Mouse (Mus musculus) forebrain, postnatal 0 days (tissue): ENCODE measurements around the gene Abcb4. TPM values are rescaled to one million over a fixed set of nuclear protein-coding genes. Genes with fewer than 3 reads are reported as not detected.

Experiments used
- ATAC-seq: fragments of 200-750 bp; cut with Nextera tagmentation; 2 replicates; pipeline ENCODE4 v1.8.0; 2017; ENCODE audit warnings: mild to moderate bottlenecking, moderate library complexity
- DNase-seq: peaks from one replicate; pipeline ENCODE4 v3.0.0-alpha.2; 2015
- H3K27ac ChIP-seq: fragments of 300-500 bp; sonication (generic); 2 replicates; pipeline ENCODE4 v1.5.1; 2014; ENCODE audit warnings: low read depth, mild to moderate bottlenecking, antibody characterized with exemption, low read length, moderate library complexity, mixed read lengths
- H3K27me3 ChIP-seq: fragments of 300-500 bp; sonication (generic); 2 replicates; pipeline ENCODE4 v1.6.1; 2014; ENCODE audit warnings: mild to moderate bottlenecking, low read length, mixed read lengths; ENCODE audit not compliant: insufficient read depth
- H3K36me3 ChIP-seq: fragments of 300-500 bp; sonication (generic); 2 replicates; pipeline ENCODE4 v1.6.1; 2014; ENCODE audit warnings: mild to moderate bottlenecking, moderate library complexity; ENCODE audit not compliant: insufficient read depth
- H3K4me1 ChIP-seq: fragments of 300-500 bp; sonication (generic); 2 replicates; pipeline ENCODE4 v1.6.1; 2014; ENCODE audit warnings: antibody characterized with exemption; ENCODE audit not compliant: insufficient read depth
- H3K4me2 ChIP-seq: fragments of 300-500 bp; sonication (generic); 2 replicates; pipeline ENCODE4 v1.6.1; 2014; ENCODE audit warnings: low read depth, mild to moderate bottlenecking, moderate library complexity
- H3K4me3 ChIP-seq: fragments of 300-500 bp; sonication (generic); 2 replicates; pipeline ENCODE4 v1.5.1; 2014; ENCODE audit warnings: low read depth, low read length, mixed read lengths
- H3K9ac ChIP-seq: fragments of 300-500 bp; sonication (generic); 2 replicates; pipeline ENCODE4 v1.6.1; 2014; ENCODE audit warnings: mild to moderate bottlenecking
- H3K9me3 ChIP-seq: fragments of 300-500 bp; sonication (generic); 2 replicates; pipeline ENCODE4 v1.6.1; 2016; ENCODE audit warnings: low read length
- CTCF ChIP-seq: sonication (generic); IDR thresholded peaks from 2 replicates; pipeline ENCODE4 v1.5.1; 2016; ENCODE audit warnings: antibody characterized with exemption, control low read depth, low read depth
- WGBS: fragments of 180-500 bp; shearing (Covaris S2); extraction: QIAGEN DNeasy Blood & Tissue Kit; methylation state at CpG from one replicate; pipeline ENCODE4 v1.1.7; 2014; 5-methylcytosine and 5-hydroxymethylcytosine counted together
- polyA plus RNA-seq: library from polyadenylated mRNA; unstranded; fragments of >200 nt; fragmentation: Nextera tagmentation; extraction: Ambion mirVana; gene quantifications from 2 replicates; pipeline ENCODE4 v1.2.1, GENCODE M21; 2015
- total RNA-seq: library from RNA; depleted of rRNA; stranded (reverse); fragments of >200 nt; gene quantifications from 2 replicates; pipeline ENCODE4 v1.2.3, GENCODE M21; 2014

Gene Abcb4
- total and polyA plus RNA-seq, 2 experiments from 2014 or later: 0.47 to 2.0 TPM

DNA sequence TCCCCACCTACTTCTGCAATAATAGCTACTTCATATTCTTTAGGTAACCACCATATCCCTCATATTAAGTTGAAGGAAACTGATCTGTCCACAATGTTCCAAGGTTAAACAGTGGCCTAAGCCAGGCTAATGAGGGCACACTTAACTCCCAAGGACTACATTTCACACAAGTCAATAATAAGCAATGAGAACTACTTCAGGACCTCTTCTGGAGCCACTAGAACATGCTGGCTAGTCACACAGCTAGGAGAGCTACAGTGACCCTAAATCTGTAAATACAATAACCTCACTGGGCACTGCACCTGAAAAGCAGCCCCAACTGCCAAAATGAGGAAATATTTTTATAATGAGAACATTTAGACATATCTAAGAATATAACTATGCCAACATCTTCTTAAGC lies 81.2 kb downstream of the Abcb4 start:
- Histone ChIP-seq H3K36me3 (peaks cover 20% of the 10 kb centered on the region), H3K4me1 (no peaks in the 10 kb centered on the region), H3K9ac (no peak overlapping the region), H3K4me3 (no peak overlapping the region), H3K27ac (no peak overlapping the region), H3K4me2 (no peak overlapping the region), H3K27me3 (no peaks in the 10 kb centered on the region), H3K9me3 (no peaks in the 10 kb centered on the region)
- no peak for DNase-seq
- ATAC-seq: no peak
- TF ChIP-seq CTCF: no peak

DNA sequence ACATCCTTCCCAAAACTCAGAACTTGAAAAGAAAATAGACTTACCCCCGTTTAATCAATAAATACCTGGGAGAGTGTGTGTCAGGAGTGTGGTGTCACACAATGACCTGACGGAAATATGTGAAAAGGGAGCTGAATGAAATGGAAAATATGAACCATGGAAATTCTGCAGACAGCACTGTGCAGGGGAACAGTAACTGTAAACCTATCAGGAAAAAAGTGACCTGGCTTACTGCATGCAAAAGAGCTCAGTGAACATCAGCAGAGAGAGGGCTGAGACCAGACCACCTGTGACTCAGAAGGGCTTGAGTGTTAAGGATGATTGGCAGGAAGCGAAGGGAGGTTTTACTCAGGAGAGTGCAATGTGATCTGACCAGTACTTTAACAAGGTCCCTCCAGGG lies 92.0 kb downstream of the Abcb4 start:
- DNase-seq (no peak), ATAC-seq (no peak)
- no peak overlapping the region for H3K9ac ChIP-seq
- no peaks in the 10 kb centered on the region for H3K4me1 ChIP-seq
- no peak overlapping the region for H3K4me3 ChIP-seq
- H3K36me3 ChIP-seq: peaks cover 6% of the 10 kb centered on the region
- H3K27ac ChIP-seq: no peak overlapping the region
- no peaks in the 10 kb centered on the region for H3K9me3 ChIP-seq
- no peak overlapping the region for H3K4me2 ChIP-seq
- H3K27me3 ChIP-seq: no peaks in the 10 kb centered on the region
- TF ChIP-seq CTCF: no peak
- 91% methylated on average over 3 of the region's 3 CpGs for WGBS

DNA sequence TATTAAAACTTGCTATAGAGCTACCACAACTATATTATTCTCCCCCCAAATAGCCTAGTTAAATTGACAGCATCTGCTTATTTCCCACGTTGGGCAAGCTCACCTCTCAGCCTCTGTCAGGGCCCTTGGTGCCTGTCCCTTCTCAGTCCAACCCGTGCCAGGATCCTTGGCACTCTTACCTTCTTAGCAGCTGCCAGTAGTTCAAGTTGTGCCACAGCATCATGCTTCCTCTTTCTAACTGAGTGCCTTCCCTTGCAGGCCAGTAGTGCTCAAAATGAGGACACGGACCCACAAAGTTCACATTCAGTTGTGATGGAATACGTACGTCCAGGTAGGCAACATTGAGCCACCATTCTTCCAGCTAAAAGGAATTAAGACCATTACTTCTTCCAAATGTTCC lies 94.4 kb downstream of the Abcb4 start:
- Histone ChIP-seq H3K4me1 (no peaks in the 10 kb centered on the region), H3K9ac (no peak overlapping the region), H3K27me3 (no peaks in the 10 kb centered on the region), H3K9me3 (no peaks in the 10 kb centered on the region), H3K27ac (no peak overlapping the region), H3K4me3 (no peak overlapping the region), H3K36me3 (peaks cover 6% of the 10 kb centered on the region), H3K4me2 (no peak overlapping the region)
- no peak for TF ChIP-seq CTCF
- ATAC-seq (no peak), DNase-seq (no peak)
- WGBS: 92% methylated on average over 5 of the region's 5 CpGs

DNA sequence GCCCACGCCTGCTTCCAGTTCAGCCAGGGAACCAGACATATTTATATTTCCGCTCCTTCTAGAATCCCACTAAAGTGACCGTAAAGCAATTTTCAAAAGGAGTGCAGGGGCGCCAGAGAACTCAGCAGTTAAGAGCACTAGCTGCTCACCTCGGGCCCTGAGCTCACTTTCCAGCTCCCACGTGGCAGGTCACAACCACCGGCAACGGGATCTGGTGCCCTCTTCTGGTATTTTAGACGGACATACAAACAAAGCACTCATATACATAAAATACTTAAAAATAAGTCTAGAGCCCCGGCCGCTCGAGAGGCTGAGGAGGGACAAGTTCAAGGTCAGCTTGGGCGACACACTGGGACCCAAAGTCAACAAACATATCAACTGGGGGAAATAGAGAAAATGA lies 97.0 kb downstream of the Abcb4 start:
- Histone ChIP-seq H3K36me3 (peaks cover 3% of the 10 kb centered on the region; the same call in 1 of the 2 replicates), H3K27me3 (no peaks in the 10 kb centered on the region), H3K27ac (no peak overlapping the region), H3K9me3 (no peaks in the 10 kb centered on the region), H3K4me1 (no peaks in the 10 kb centered on the region), H3K9ac (no peak overlapping the region), H3K4me3 (no peak overlapping the region), H3K4me2 (no peak overlapping the region)
- DNase-seq (no peak), ATAC-seq (no peak)
- WGBS: 88% methylated on average over 13 of the region's 13 CpGs
- TF ChIP-seq CTCF: no peak

DNA sequence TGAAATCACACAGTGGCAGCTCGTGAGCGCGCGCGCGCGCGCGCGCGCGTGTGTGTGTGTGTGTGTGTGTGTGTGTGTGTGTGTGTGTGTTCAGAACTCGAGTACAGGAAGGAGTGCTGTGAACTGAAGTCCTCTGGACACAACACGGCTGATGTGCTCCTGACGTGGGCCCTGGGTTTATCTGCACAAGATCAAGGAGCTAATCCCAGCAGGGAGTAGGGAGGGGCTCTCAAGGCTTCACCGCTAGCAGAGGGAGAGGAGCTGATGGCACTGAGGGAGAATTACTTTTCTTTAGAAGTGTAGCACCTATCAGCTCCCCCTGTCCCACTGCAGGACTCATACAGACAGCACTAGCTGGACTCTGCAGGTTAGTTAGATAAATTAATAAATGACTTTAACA lies 98.1 kb downstream of the Abcb4 start:
- Histone ChIP-seq H3K4me2 (no peak overlapping the region), H3K9me3 (no peaks in the 10 kb centered on the region), H3K27me3 (no peaks in the 10 kb centered on the region), H3K27ac (no peak overlapping the region), H3K4me3 (no peak overlapping the region), H3K4me1 (no peaks in the 10 kb centered on the region), H3K36me3 (peaks cover under 1% of the 10 kb centered on the region; the same call in 1 of the 2 replicates), H3K9ac (no peak overlapping the region)
- WGBS: 90% methylated on average over 16 of the region's 16 CpGs
- ATAC-seq (no peak), DNase-seq (no peak)
- no peak for TF ChIP-seq CTCF

DNA sequence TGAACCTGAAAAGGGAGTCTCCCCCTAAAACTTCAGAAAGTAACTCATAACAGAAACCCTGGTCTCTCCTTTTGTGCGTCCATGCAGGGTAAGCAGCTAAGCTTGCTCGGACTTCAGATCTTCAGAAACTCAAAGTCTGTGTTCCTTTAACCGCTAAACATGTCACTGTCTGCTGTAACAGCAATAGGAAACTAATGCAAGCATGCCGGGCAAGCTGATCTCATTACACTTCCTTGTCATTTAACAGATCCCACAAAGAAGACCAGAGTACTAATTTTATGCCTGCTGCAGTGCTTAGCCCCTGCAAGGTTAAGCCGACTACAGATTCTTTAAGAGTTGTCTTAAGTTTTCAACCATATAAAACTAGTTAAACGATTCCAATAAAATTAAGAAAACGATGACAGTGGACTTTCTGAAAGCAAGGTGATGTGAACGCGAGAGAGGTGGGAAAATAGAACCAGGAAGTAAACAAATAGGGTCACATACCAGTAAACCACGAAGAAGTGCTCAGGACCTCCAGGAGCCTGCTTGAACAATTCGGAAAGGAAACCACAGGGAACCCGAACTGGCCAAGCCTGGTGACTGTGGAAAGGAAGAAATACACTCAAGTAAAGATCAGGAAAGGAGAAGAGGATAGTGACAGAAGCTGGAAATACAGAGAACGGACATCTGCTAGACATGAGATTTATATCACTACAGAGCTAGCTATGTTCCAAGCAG lies 102.6 kb downstream of the Abcb4 start:
- H3K36me3 ChIP-seq: no peaks in the 10 kb centered on the region
- peak overlapping the region; percentile 70 for H3K9ac ChIP-seq
- DNase-seq (peak; percentile 4), ATAC-seq (no peak)
- H3K27me3 ChIP-seq: no peaks in the 10 kb centered on the region
- no peaks in the 10 kb centered on the region for H3K4me1 ChIP-seq
- WGBS: 12% methylated on average over 13 of the region's 13 CpGs
- TF ChIP-seq CTCF: no peak
- H3K27ac ChIP-seq: peak overlapping the region; percentile 79
- H3K4me3 ChIP-seq: peak overlapping the region; percentile 78
- no peaks in the 10 kb centered on the region for H3K9me3 ChIP-seq
- peak overlapping the region; percentile 72 for H3K4me2 ChIP-seq

DNA sequence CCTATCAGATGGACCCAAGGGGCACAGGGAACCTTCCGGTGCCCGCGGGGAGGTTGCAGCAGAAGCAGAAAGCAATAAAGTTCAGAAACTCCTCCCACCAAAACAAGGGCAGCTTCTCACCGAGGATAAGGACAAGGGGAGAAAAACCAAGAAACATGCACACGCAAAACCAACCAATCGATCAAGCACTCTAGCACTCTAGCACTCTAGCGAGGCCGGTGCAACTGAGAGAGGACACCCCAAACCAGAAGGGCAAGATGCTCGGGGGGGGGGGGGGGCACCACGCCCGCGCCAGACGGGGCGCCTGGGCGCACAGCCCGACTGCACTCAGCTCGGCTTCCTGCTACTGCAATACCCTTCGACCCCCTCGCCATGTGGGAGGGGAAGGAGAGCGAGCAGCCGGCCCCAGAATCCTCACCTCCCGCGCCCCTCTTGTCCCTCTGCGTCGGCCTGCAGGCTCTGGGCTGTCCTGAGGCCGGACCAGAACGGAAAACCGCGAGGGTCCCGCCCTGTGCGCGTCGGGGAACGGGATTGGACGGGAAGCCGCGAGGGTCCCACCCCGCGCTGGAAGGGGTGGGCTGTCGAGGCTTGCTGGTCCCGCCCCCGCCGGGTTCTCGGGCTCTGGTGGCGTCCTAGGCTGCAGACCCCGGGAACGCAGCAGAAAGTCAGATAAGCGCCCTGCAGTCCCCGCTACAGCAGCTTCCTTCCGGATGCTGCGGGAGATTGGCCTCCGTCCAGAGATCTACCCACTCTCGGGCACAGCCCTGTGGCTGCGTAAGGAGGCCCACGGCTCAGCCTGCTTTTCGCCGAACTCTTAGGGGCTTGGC lies 103.4 kb downstream of the Abcb4 start, which contains the start of gene Crot:
Crot (minus strand) TSS at position 639 of the 827 bp plus-strand sequence.
- H3K27me3 ChIP-seq: no peaks in the 10 kb centered on the region
- ATAC-seq (peak; percentile 99), DNase-seq (peak; percentile 94)
- peak within 1 kb of the TSS; percentile 70 for H3K9ac ChIP-seq
- H3K4me3 ChIP-seq: peak within 1 kb of the TSS; percentile 78
- WGBS: under 1% methylated on average over 57 of the region's 57 CpGs
- H3K4me2 ChIP-seq: peak within 1 kb of the TSS; percentile 72
- H3K36me3 ChIP-seq: no peaks in the 10 kb centered on the region
- no peaks in the 10 kb centered on the region for H3K9me3 ChIP-seq
- TF ChIP-seq CTCF: peak; percentile 51
- H3K4me1 ChIP-seq: no peaks in the 10 kb centered on the region
- H3K27ac ChIP-seq: peak within 1 kb of the TSS; percentile 79
